Mouse (Mus musculus) liver, embryonic 14.5 days (tissue): ENCODE results near the gene Anpep.

Experiments used
- CTCF ChIP-seq: IDR thresholded peaks from 2 replicates; pipeline ENCODE4 v1.5.1; 2016; ENCODE audit warnings: antibody characterized with exemption, low read depth, control low read depth
- EP300 ChIP-seq: IDR thresholded peaks from 2 replicates; pipeline ENCODE4 v1.6.1; 2016; ENCODE audit warnings: antibody characterized with exemption, low read depth

DNA sequence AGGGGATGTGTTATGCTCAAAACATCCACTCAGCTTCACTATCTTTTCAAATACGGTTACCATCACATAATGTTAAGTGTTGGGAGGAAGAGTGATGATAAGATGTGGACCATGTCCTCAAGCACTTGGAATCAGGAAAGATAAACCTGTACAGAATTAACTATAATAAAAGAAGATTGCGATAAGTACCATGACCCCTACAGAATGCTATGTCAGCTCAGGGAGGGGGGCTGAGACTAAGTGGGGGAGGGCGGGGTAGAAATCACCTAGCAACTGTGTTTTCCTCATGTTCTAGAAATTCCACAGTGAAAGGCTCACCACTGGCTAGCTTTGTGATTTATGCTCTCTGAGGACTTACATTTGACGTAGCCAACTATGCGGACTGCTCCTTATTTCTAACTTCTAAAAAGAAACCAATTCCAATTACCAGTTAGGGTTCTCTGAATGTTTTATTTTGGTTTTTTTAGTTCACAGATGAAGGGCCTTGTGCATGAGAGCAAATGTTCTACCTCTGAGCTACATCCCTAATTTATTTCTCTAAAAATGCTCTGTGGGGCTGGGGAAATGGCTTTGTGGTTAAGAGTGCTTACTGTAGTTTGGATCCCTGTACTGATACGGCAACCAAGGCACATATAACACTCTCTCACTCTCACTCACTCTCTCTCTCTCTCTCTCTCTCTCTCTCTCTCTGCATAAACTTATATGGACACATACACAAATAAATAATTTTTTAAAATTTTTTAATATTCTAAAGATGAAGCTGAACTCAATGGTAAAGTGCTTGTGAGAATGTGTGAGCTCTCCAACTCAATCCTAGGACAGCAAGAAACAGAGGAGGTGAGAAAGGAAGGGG lies 31.9 kb upstream of the Anpep start:
- no peak for TF ChIP-seq CTCF
- TF ChIP-seq EP300 = no peak
